Mouse (Mus musculus) forebrain, embryonic 16.5 days (tissue): ENCODE results near the gene Svbp. TPM values are rescaled to one million over a fixed set of nuclear protein-coding genes. Genes with fewer than 3 reads are reported as not detected.
A peak's percentile ranks its signal among the peaks of the same experiment; 100 is the strongest.

Experiments used
- ATAC-seq: fragments of 200-750 bp; cut with Nextera tagmentation; 2 replicates; pipeline ENCODE4 v1.8.0; 2017; ENCODE audit warnings: mild to moderate bottlenecking, moderate library complexity
- H3K27ac ChIP-seq: fragments of 300-500 bp; sonication (generic); 2 replicates; pipeline ENCODE4 v1.5.1; 2014; ENCODE audit warnings: low read length, control low read depth
- H3K27me3 ChIP-seq: fragments of 300-500 bp; sonication (generic); replicated peaks from 2 replicates; pipeline ENCODE4 v1.6.1; 2014; ENCODE audit warnings: low read length; ENCODE audit not compliant: control insufficient read depth, insufficient read depth
- H3K36me3 ChIP-seq: fragments of 300-500 bp; sonication (generic); 2 replicates; pipeline ENCODE4 v1.6.1; 2014; ENCODE audit not compliant: control insufficient read depth, insufficient read depth
- H3K4me1 ChIP-seq: fragments of 300-500 bp; sonication (generic); replicated peaks from 2 replicates; pipeline ENCODE4 v1.6.1; 2014; ENCODE audit warnings: low read length; ENCODE audit not compliant: control insufficient read depth, insufficient read depth
- H3K4me2 ChIP-seq: fragments of 300-500 bp; sonication (generic); 2 replicates; pipeline ENCODE4 v1.6.1; 2014; ENCODE audit warnings: mild to moderate bottlenecking, low read length, control low read depth
- H3K4me3 ChIP-seq: fragments of 300-500 bp; sonication (generic); replicated peaks from 2 replicates; pipeline ENCODE4 v1.5.1; 2014; ENCODE audit warnings: mild to moderate bottlenecking, low read length, control low read depth
- H3K9ac ChIP-seq: fragments of 300-500 bp; sonication (generic); replicated peaks from 2 replicates; pipeline ENCODE4 v1.6.1; 2014; ENCODE audit warnings: low read depth, low read length, control low read depth
- H3K9me3 ChIP-seq: fragments of 300-500 bp; sonication (generic); 2 replicates; pipeline ENCODE4 v1.6.1; 2016; ENCODE audit warnings: low read length; ENCODE audit not compliant: control insufficient read depth
- WGBS: fragments of 180-500 bp; shearing (Covaris S2); extraction: QIAGEN DNeasy Blood & Tissue Kit; methylation state at CpG from one replicate; pipeline ENCODE4 v1.1.7; 2014; 5-methylcytosine and 5-hydroxymethylcytosine counted together
- polyA plus RNA-seq: library from polyadenylated mRNA; unstranded; fragments of >200 nt; fragmentation: Nextera tagmentation; extraction: Ambion mirVana; gene quantifications from 2 replicates; pipeline ENCODE4 v1.2.1, GENCODE M21; 2015

The Svbp gene
- polyA plus RNA-seq, 1 experiment from 2014 or later: 249 TPM

DNA sequence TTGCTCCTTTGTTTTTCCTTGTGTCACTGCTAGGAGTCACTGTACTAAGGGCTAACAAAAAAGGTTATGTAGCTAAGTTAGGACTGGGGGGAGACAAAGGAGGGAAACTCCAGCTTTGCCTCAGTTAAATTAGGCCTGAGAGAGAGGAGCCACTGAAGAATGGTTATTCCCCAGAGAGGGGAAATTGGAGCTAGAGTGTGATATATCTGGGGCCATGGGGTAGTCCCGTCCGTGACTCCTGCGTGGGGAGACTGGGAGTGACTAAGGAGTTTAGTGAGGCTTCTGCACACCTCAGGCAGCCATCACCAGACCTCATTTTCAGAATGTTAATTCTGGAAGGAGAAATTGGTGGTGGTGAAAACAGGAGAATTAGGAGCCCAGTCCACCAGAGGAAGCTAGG lies 39.2 kb downstream of the Svbp start:
- Histone ChIP-seq H3K36me3 (0 out of 2 replicates have a peak, but pooled peaks cover 2% of the 10 kb centered on the region), H3K4me3 (peak overlapping the region; percentile 86; the same call in 1 of the 2 replicates), H3K9ac (no peak overlapping the region), H3K4me2 (peak overlapping the region; percentile 91), H3K27me3 (no peaks in the 10 kb centered on the region), H3K9me3 (no peaks in the 10 kb centered on the region), H3K27ac (no peak overlapping the region), H3K4me1 (peaks cover 17% of the 10 kb centered on the region)
- ATAC-seq: no peak
- 92% methylated on average over 3 of the region's 3 CpGs for WGBS

DNA sequence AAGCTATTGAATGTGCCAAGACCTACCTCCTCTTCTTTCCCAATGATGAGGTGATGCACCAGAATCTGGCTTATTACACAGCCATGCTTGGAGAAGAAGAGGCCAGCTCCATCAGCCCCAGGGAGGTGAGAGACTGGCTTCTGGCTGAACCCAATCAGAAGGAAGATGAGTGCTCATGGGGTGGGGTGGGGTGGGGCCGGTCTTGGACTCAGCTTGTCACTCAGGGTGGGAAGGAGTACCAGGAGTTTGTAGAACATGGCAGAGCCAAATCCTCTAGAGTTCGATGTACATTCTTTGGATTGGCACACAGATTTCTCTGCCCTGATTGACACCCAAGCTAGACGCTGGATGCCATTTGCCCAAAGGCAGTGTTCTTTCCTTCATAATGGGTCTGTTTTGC lies 43.6 kb downstream of the Svbp start:
- no peak for ATAC-seq

DNA sequence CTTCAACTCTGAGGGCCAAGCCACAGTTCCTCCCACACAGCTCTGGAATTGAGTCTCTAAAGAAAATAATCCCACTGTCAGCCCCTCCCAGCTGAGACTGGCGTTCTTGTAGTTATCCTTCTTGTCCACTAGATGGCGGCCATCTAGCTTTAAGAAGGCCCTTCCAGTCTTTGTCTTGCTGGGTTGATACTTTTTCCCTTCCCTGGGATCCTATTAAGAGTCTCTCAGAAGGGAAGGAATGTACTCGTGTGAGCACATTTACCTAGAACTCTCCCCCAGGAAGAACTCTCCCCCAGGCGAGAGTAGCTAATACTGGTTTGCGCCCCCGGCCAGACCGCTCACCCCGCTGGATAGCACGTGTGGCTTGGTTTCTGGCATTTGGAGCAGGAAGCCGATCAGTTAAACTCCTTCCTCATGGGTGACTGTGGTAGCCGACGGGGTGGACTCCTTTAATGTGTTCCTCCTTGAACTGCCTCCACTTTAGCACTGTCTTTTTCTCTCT lies 44.1 kb downstream of the Svbp start:
- Histone ChIP-seq H3K36me3 (peaks cover 6% of the 10 kb centered on the region; the same call in 1 of the 2 replicates), H3K27ac (peak overlapping the region; percentile 88), H3K9ac (peak overlapping the region; percentile 56), H3K9me3 (no peaks in the 10 kb centered on the region), H3K4me1 (peaks cover 9% of the 10 kb centered on the region), H3K4me2 (0 out of 2 replicates have a peak overlapping the region, but pooled peaks have one; percentile 25), H3K27me3 (no peaks in the 10 kb centered on the region), H3K4me3 (peak overlapping the region; percentile 11; the same call in 1 of the 2 replicates)
- WGBS: 37% methylated on average over 12 of the region's 12 CpGs
- ATAC-seq: peak; percentile 84

More for the DNA sequence above, 43.6 kb downstream of the Svbp start:
- H3K27me3 ChIP-seq: no peaks in the 10 kb centered on the region
- WGBS: 72% methylated on average over 3 of the region's 3 CpGs
- no peaks in the 10 kb centered on the region for H3K9me3 ChIP-seq
- no peak overlapping the region for H3K4me3 ChIP-seq
- no peak overlapping the region for H3K9ac ChIP-seq
- no peak overlapping the region for H3K27ac ChIP-seq
- 0 out of 2 replicates have a peak, but pooled peaks cover 4% of the 10 kb centered on the region for H3K36me3 ChIP-seq
- H3K4me1 ChIP-seq: peaks cover 12% of the 10 kb centered on the region
- H3K4me2 ChIP-seq: no peak overlapping the region

DNA sequence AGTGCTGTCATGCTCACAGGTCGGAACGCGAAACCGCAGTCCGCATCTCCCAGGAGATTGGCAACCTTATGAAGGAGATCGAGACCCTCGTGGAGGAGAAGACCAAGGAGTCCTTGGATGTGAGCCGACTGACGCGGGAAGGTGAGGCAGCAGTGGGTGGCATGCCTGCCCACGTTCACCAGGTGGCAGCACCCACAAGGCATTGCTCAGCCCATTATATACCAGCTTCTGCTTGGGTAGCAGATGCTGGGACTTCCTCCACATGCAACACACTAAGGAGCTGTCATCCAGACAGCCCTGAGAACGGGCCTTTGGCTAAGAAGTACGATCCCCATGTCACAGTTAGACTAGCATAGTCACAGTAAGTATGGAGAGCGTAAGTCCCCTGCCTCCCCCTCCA lies 46.6 kb downstream of the Svbp start:
- Histone ChIP-seq H3K27ac (no peak overlapping the region), H3K9ac (no peak overlapping the region), H3K9me3 (no peaks in the 10 kb centered on the region), H3K36me3 (peaks cover 4% of the 10 kb centered on the region; the same call in 1 of the 2 replicates), H3K27me3 (no peaks in the 10 kb centered on the region), H3K4me3 (no peak overlapping the region), H3K4me1 (peaks cover 21% of the 10 kb centered on the region), H3K4me2 (no peak overlapping the region)
- ATAC-seq: peak; percentile 26
- WGBS: 81% methylated on average over 14 of the region's 14 CpGs

GRCm38 (mm10) chr4:119242571-119242970 lies 47.5 kb downstream of the Svbp start:
- H3K36me3 ChIP-seq: peaks cover 4% of the 10 kb centered on the region; the same call in 1 of the 2 replicates
- no peak for ATAC-seq
- H3K4me1 ChIP-seq: peaks cover 23% of the 10 kb centered on the region
- WGBS: 94% methylated on average over 12 of the region's 12 CpGs
- H3K4me2 ChIP-seq: no peak overlapping the region
- no peaks in the 10 kb centered on the region for H3K9me3 ChIP-seq
- H3K27me3 ChIP-seq: no peaks in the 10 kb centered on the region
- no peak overlapping the region for H3K27ac ChIP-seq
- no peak overlapping the region for H3K4me3 ChIP-seq
- no peak overlapping the region for H3K9ac ChIP-seq

DNA sequence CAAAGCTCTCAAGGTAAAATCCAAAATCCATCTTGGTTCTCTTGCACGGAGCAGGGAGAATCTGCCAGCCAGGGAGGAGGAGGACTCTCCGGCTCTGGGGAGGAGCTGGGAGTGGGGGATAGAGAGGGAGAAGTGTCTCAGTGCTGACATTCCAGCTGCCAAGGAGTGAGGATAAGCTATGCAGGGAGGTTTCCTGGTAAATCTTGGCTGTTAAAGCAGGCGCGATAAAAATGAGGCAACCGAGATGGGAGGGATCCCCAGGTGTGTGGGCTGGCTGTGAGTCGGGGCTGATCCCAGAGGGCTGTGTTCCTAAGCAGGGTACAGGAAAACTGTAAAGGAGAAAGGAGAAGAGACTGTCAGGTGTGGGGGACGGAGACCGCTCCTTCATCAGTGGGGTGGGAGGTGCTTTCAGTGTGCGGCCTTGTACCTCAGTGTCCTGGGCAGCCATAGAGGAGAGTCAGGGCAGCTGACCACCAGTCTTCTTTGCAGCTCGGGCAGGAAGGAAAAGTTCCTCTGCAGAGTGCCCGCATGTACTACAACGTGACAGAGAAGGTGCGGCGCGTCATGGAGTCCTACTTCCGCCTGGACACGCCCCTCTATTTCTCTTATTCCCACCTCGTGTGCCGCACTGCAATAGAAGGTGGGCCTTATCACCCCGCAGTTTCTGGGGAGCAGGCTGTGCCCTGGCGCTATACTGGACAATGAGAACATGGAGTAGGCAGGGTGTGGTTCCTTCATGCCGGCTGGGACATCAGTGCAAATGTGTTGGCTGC lies 49.5 kb downstream of the Svbp start:
- Histone ChIP-seq H3K27ac (no peak overlapping the region), H3K9me3 (no peaks in the 10 kb centered on the region), H3K9ac (no peak overlapping the region), H3K4me3 (no peak overlapping the region), H3K4me2 (no peak overlapping the region), H3K4me1 (peaks cover 19% of the 10 kb centered on the region), H3K36me3 (peaks cover 4% of the 10 kb centered on the region; the same call in 1 of the 2 replicates), H3K27me3 (no peaks in the 10 kb centered on the region)
- ATAC-seq: no peak
- 80% methylated on average over 22 of the region's 22 CpGs for WGBS

GRCm38 (mm10) chr4:119245556-119245955 lies 50.5 kb downstream of the Svbp start:
- Histone ChIP-seq H3K36me3 (peaks cover 4% of the 10 kb centered on the region; the same call in 1 of the 2 replicates), H3K4me3 (no peak overlapping the region), H3K27me3 (no peaks in the 10 kb centered on the region), H3K9me3 (no peaks in the 10 kb centered on the region), H3K27ac (no peak overlapping the region), H3K9ac (peak overlapping the region; percentile 9; the same call in 1 of the 2 replicates), H3K4me1 (peaks cover 18% of the 10 kb centered on the region), H3K4me2 (no peak overlapping the region)
- WGBS: 40% methylated on average over 7 of the region's 7 CpGs
- peak; percentile 31 for ATAC-seq

- 73% methylated on average over 9 of the region's 9 CpGs for WGBS
- no peak overlapping the region for H3K4me2 ChIP-seq
- H3K36me3 ChIP-seq: peaks cover 2% of the 10 kb centered on the region; the same call in 1 of the 2 replicates
- no peaks in the 10 kb centered on the region for H3K9me3 ChIP-seq
- no peaks in the 10 kb centered on the region for H3K27me3 ChIP-seq
- H3K4me3 ChIP-seq: no peak overlapping the region
- H3K9ac ChIP-seq: peak overlapping the region; percentile 9; the same call in 1 of the 2 replicates
- no peak for ATAC-seq
- H3K4me1 ChIP-seq: peaks cover 18% of the 10 kb centered on the region
- H3K27ac ChIP-seq: no peak overlapping the region
Observed at GRCm38 (mm10) chr4:119245961-119246360, 50.9 kb downstream of the Svbp start.

DNA sequence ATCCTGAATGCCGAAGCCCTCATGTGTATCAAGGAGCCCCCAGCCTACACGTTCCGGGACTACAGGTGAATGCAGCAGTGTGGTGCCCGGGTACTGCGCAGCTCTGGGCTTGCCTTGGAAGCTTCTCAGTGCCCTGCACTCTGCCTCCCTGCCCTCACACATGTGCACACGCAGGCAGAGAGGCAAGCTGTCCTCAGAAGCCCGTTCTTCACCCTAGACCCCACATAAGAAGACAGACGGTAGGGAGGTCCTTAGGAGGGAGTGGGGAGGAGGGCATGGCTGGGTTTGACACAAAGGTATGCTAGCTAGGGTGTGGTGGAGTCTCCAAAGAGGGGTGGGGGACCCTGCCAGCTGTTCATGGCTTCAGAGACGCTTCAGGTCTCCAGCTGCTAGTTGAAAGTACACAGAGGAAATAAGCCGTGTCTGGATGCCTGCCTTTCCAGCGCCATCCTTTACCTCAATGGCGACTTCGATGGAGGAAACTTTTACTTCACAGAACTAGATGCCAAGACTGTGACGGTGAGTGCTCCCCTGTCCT lies 51.7 kb downstream of the Svbp start:
- no peak for ATAC-seq
- peaks cover 2% of the 10 kb centered on the region; the same call in 1 of the 2 replicates for H3K36me3 ChIP-seq

More for the DNA sequence above, 51.7 kb downstream of the Svbp start:
- Histone ChIP-seq H3K27me3 (no peaks in the 10 kb centered on the region), H3K4me3 (no peak overlapping the region), H3K27ac (no peak overlapping the region), H3K4me2 (no peak overlapping the region), H3K4me1 (peaks cover 18% of the 10 kb centered on the region), H3K9ac (no peak overlapping the region), H3K9me3 (no peaks in the 10 kb centered on the region)
- 71% methylated on average over 14 of the region's 14 CpGs for WGBS
